Mouse (Mus musculus) myocyte (in vitro differentiated cells): ENCODE results near the gene Fbxw4. TPM values are rescaled to one million over a fixed set of nuclear protein-coding genes. Genes with fewer than 3 reads are reported as not detected.
A peak's percentile ranks its signal among the peaks of the same experiment; 100 is the strongest.

ENCODE experiments used
- H3K27me3 ChIP-seq: one replicate; pipeline ENCODE4 v1.6.1; 2011; ENCODE audit not compliant: control insufficient read depth, insufficient read depth, insufficient read length
- H3K36me3 ChIP-seq: one replicate; pipeline ENCODE4 v1.6.1; 2011; ENCODE audit not compliant: control insufficient read depth, insufficient read depth
- H3K4me2 ChIP-seq: one replicate; pipeline ENCODE4 v1.6.1; 2011; ENCODE audit warnings: low read depth, control low read depth
- H3K4me3 ChIP-seq: one replicate; pipeline ENCODE4 v1.5.1; 2011; ENCODE audit warnings: mild to moderate bottlenecking, control low read depth, moderate library complexity
- H3K79me2 ChIP-seq: one replicate; pipeline ENCODE4 v1.6.1; 2011; ENCODE audit not compliant: control insufficient read depth, insufficient read depth
- H3ac ChIP-seq: one replicate; pipeline ENCODE4 v1.6.1; 2011; ENCODE audit not compliant: control insufficient read depth, insufficient read length
- CEBPB ChIP-seq: IDR thresholded peaks from 2 replicates; pipeline ENCODE4 v1.6.1; 2011; ENCODE audit warnings: mild to moderate bottlenecking, moderate library complexity; ENCODE audit not compliant: poor library complexity, insufficient read depth, severe bottlenecking
- E2F4 ChIP-seq: IDR thresholded peaks from one replicate; pipeline ENCODE4 v1.6.1; 2011; ENCODE audit warnings: mild to moderate bottlenecking, control low read depth, moderate library complexity; ENCODE audit not compliant: insufficient read depth
- MAX ChIP-seq: IDR thresholded peaks from one replicate; pipeline ENCODE4 v1.6.1; 2011; ENCODE audit warnings: low read depth, mild to moderate bottlenecking, control low read depth
- MYOD1 ChIP-seq, 3 experiments: IDR thresholded peaks; one replicate each; pipeline ENCODE4 v1.6.1; 2011; ENCODE audit warnings: control low read depth in 2 of 3, low read depth in 2 of 3, mild to moderate bottlenecking in 2 of 3, moderate library complexity in 1 of 3; ENCODE audit not compliant: insufficient read length in 2 of 3, control insufficient read depth in 1 of 3
- MYOG ChIP-seq, 3 experiments: IDR thresholded peaks; one replicate each; pipeline ENCODE4 v1.6.1; 2011; ENCODE audit warnings: control low read depth in 2 of 3, low read depth in 2 of 3, mild to moderate bottlenecking in 2 of 3; ENCODE audit not compliant: insufficient read length in 2 of 3, control insufficient read depth in 1 of 3, insufficient read depth in 1 of 3
- POLR2A ChIP-seq: IDR thresholded peaks from one replicate; pipeline ENCODE4 v1.6.1; 2011; ENCODE audit warnings: low read depth, mild to moderate bottlenecking, control low read depth, moderate library complexity; ENCODE audit not compliant: insufficient read length
- POLR2AphosphoS2 ChIP-seq: IDR thresholded peaks from one replicate; pipeline ENCODE4 v1.6.1; 2011; ENCODE audit warnings: low read depth, control low read depth; ENCODE audit not compliant: insufficient read length
- REST ChIP-seq: IDR thresholded peaks from one replicate; pipeline ENCODE4 v1.6.1; 2011; ENCODE audit warnings: mild to moderate bottlenecking, control low read depth, moderate library complexity; ENCODE audit not compliant: insufficient read depth, insufficient read length
- SRF ChIP-seq: IDR thresholded peaks from one replicate; pipeline ENCODE4 v1.6.1; 2011; ENCODE audit warnings: low read depth; ENCODE audit not compliant: control insufficient read depth, insufficient read length
- TCF12 ChIP-seq: IDR thresholded peaks from one replicate; pipeline ENCODE4 v1.6.1; 2011; ENCODE audit warnings: mild to moderate bottlenecking, control low read depth; ENCODE audit not compliant: poor library complexity, insufficient read depth, severe bottlenecking
- TCF3 ChIP-seq: IDR thresholded peaks from one replicate; pipeline ENCODE4 v1.6.1; 2011; ENCODE audit warnings: low read depth, control low read depth; ENCODE audit not compliant: insufficient read length
- USF1 ChIP-seq: IDR thresholded peaks from one replicate; pipeline ENCODE4 v1.6.1; 2011; ENCODE audit warnings: low read depth, mild to moderate bottlenecking, control low read depth, moderate library complexity
- polyA plus RNA-seq: library from polyadenylated mRNA; unstranded; fragments of >200 nt; fragmentation: generic; extraction: Trizol; gene quantifications from one replicate; pipeline ENCODE4 v1.2.1, GENCODE M21; 2012; ENCODE audit warnings: missing spikeins

Fbxw4 gene
- polyA plus RNA-seq, 1 experiment = 37.0 TPM

DNA sequence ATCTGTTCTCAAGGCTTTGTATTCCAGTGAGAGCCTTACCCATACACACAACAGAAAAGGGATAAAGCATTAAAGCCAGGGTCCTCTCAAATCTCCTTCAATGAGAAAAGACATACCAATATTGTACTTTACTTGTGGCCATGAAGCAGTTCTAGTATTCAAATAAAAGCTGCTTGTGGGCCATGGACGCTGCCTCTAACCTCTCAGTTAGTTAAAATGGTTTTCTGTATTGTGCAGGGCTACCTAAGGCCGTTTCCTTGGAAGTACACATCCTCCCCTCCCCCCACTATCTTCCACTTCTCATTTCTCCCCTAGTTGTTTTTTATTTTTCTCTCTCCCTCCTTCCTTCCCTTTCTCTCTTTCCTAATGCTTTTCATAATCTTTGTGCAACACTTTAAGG, 3.7 kb upstream of the Fbxw4 start:
- Histone ChIP-seq H3ac (no peak overlapping the region), H3K79me2 (peaks cover 12% of the 10 kb centered on the region), H3K27me3 (no peaks in the 10 kb centered on the region), H3K4me3 (no peak overlapping the region), H3K36me3 (no peaks in the 10 kb centered on the region), H3K4me2 (no peak overlapping the region)
- TF ChIP-seq MYOD1 (IDR thresholded peaks at IDR 0.05; ENCODE audit: control insufficient read depth in 1 of 3, insufficient read length in 2 of 3, low read depth in 2 of 3) (no peak), TCF12 (no peak), REST (no peak), TCF3 (no peak), POLR2A (no peak), MYOG (IDR thresholded peaks at IDR 0.05; ENCODE audit: control insufficient read depth in 1 of 3, insufficient read depth in 1 of 3, insufficient read length in 2 of 3, low read depth in 2 of 3) (no peak), E2F4 (no peak), POLR2AphosphoS2 (no peak), USF1 (no peak), CEBPB (no peak), SRF (no peak), MAX (no peak)

DNA sequence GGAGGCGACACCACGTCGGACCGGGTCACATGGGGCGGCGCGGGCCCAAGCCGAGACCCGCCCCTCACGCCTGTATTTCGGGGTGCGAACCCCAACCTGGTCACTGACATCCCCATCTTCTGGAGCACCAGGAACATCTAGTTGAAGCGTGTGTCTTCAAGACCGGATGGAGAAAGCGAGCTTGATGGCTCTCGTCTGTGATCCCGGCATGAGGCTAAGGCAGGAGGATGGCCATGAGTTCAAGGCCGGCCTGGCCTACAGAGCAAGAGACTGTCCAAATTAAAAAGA, 335 bp upstream of the Fbxw4 start:
- TF ChIP-seq E2F4 (no peak), USF1 (peak; percentile 59)
- Histone ChIP-seq H3K27me3 (no peaks in the 10 kb centered on the region), H3K4me3 (peak overlapping the region; percentile 53), H3K36me3 (no peaks in the 10 kb centered on the region), H3K4me2 (peak overlapping the region; percentile 65), H3ac (peak overlapping the region; percentile 54), H3K79me2 (peaks cover 37% of the 10 kb centered on the region)

DNA sequence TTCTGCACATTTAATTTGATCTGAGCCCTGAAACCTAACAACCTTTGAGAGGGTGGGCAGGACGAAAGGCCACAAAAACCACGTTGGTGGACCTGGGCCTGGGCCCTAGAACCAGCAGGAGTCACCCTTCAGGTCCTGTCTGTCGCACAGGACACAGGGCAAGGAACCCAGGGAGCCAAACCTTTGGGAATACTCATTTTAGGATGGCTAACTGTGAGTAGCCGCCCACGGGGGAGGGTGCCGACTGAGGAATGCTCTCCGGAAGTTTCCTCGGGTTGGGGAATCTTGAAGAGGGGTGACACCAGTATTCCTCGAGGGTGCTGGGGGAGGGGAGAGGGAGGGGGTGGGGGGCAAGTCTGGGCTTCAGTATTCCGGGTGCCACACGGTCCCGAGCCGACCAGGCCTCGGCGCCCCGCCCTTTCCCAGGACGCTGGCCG, 793 bp downstream of the Fbxw4 start:
- peak overlapping the region; percentile 77 for H3K4me2 ChIP-seq
- no peaks in the 10 kb centered on the region for H3K36me3 ChIP-seq
- no peak for TF ChIP-seq MAX
- no peak for TF ChIP-seq TCF12
- TF ChIP-seq REST = no peak
- no peak for TF ChIP-seq E2F4
- TF ChIP-seq TCF3 = no peak
- TF ChIP-seq POLR2AphosphoS2 = no peak
- no peak for TF ChIP-seq MYOD1 (IDR thresholded peaks at IDR 0.05; ENCODE audit: control insufficient read depth in 1 of 3, insufficient read length in 2 of 3, low read depth in 2 of 3)
- TF ChIP-seq MYOG (IDR thresholded peaks at IDR 0.05; ENCODE audit: control insufficient read depth in 1 of 3, insufficient read depth in 1 of 3, insufficient read length in 2 of 3, low read depth in 2 of 3) = no peak
- no peak for TF ChIP-seq CEBPB
- no peak for TF ChIP-seq USF1
- TF ChIP-seq SRF = no peak
- TF ChIP-seq POLR2A = no peak
- peaks cover 46% of the 10 kb centered on the region for H3K79me2 ChIP-seq
- peak overlapping the region; percentile 54 for H3ac ChIP-seq
- no peaks in the 10 kb centered on the region for H3K27me3 ChIP-seq
- peak overlapping the region; percentile 53 for H3K4me3 ChIP-seq

DNA sequence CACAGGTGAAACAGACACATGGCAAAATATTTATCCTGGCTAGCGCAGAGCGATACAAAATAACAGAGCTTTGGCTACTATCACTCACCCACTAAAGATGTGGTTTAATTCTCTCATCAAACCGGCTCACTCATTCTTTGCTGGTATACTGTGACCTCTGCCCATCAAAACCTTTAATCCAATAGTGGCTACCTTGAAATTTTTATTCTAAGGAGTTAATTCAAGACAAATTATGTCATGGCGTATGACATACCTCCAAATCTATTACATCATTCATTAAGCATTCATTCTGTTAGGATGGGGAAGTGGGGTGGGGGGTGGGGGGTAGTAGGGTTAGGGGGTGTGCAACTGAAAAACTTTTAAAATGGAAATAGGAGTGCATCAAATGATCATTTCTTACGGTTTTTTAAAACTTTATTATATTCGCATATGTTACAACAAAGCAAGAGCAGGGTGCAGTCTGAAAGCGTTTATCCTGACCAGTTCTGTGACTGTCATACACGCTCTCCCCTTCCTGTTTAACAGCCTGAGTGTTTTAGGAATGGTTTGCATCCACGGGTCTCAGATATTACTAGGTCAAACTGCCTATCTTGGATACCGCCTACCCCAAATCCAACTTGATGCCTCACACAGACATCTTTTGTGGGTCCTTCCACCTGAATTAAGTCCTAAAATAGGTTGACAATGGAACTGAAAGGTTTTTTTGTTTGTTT, 1.4 kb downstream of the Fbxw4 start:
- Histone ChIP-seq H3K27me3 (no peaks in the 10 kb centered on the region), H3K36me3 (no peaks in the 10 kb centered on the region), H3ac (no peak overlapping the region), H3K4me2 (peak overlapping the region; percentile 77), H3K79me2 (peaks cover 50% of the 10 kb centered on the region), H3K4me3 (peak overlapping the region; percentile 53)
- TF ChIP-seq POLR2A (no peak), POLR2AphosphoS2 (no peak), TCF3 (no peak), USF1 (no peak), CEBPB (no peak), MYOD1 (IDR thresholded peaks at IDR 0.05; ENCODE audit: control insufficient read depth in 1 of 3, insufficient read length in 2 of 3, low read depth in 2 of 3) (no peak)

DNA sequence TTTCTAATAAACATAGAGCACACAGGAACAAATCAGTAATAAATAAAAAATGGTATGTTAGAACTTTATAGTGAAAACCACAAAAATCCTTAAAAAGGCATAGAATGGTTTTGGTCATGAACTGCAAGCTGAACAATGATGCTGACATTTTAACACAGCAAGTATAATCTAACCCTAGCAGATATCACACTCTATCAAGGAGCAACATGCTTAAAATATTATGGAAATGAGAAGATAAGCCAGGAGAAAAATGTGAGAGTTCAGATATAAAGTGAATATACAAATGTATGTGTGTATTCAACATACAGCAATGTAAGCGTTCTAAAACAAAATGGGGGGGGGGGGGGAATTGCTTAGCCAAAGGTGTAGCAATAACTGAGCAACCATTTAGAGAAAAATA, 2.3 kb downstream of the Fbxw4 start:
- Histone ChIP-seq H3K79me2 (peaks cover 50% of the 10 kb centered on the region), H3K36me3 (no peaks in the 10 kb centered on the region), H3K27me3 (no peaks in the 10 kb centered on the region), H3K4me2 (peak overlapping the region; percentile 77), H3K4me3 (no peak overlapping the region), H3ac (no peak overlapping the region)
- TF ChIP-seq MAX (no peak), E2F4 (no peak), SRF (no peak), REST (no peak), MYOG (IDR thresholded peaks at IDR 0.05; ENCODE audit: control insufficient read depth in 1 of 3, insufficient read depth in 1 of 3, insufficient read length in 2 of 3, low read depth in 2 of 3) (no peak), CEBPB (no peak), MYOD1 (IDR thresholded peaks at IDR 0.05; ENCODE audit: control insufficient read depth in 1 of 3, insufficient read length in 2 of 3, low read depth in 2 of 3) (no peak), POLR2A (no peak), POLR2AphosphoS2 (no peak), TCF12 (no peak), USF1 (no peak), TCF3 (no peak)
